Mouse (Mus musculus): ENCODE measurements around the gene Lpar4.

Lpar4 gene

GRCm38 (mm10) chrX:106920175-106920827 is at the start of gene Lpar4:
Lpar4 (plus strand) TSS chrX:106920625.
- no peak for DNase-seq

DNA sequence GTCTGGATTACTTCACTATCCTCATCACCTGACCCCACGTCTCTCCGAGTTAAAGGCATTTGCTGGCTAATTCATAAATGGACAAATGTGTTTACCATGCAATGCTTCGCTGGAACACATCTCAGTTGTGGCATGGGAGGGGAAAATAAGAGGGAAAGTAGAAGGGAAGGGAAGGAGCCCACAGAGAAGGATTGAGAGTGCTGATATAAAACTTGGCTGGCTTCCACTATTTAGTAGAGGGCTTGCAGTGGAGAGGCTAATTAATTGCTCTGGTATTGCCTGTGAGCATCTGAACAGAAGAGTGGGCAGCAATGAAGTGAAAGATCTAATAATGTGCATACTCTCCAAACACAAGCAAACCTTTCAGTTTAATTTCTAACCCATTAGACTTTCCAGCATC is 49.0 kb upstream of the Lpar4 start:
- no peak for DNase-seq

GRCm38 (mm10) chrX:106871894-106872293 is 48.5 kb upstream of the Lpar4 start:
- DNase-seq, result no peak

DNA sequence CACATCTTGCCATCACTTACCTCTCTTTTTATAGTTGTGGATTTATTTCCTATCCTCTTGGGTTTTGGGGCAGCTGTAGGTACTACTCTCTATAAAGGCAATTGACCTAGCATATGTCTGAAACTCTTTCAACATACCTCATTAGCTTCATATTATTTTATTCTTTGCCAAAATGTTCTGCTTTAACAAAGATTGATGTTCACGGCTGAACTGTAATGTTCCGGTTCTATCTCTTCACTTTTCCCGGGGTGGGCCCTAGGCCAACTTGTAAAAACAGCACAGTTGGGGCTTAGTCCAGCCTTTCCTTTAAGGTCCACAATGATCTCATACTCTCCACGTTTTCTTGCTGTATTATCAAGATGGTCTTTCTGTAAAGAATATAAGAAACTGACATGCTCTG is 48.1 kb upstream of the Lpar4 start:
- DNase-seq, result no peak

DNA sequence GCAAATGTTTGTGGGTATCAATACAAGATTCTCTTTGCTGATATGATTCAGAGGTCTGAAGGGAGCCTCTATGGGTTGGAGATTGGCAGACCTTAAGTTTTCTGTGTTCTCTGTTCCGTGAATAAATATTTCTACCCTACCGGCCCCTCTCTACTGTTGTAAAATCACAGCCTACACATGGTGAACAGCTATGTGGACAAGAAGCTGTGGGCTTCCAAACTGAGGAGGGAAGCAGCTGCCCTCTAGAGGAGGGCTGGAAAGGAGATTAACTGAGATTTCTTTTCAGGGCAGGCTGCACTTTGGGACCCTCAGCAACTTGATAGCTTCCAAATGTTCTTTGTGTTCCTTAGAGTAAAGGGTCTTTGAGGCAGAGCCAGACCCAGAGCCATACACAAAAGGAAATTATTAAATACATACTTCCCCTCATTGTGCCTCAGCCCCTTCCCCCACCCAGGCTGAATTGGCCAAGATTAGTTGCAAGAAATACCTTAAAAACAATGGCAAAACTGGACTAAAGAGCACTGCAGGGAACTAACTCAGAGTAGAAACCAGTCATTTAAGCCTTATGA is 22.6 kb upstream of the Lpar4 start:
- no peak for DNase-seq

- DNase-seq, result no peak
These were observed 599 bp downstream of the Lpar4 start for GRCm38 (mm10) chrX:106920828-106921619.

DNA sequence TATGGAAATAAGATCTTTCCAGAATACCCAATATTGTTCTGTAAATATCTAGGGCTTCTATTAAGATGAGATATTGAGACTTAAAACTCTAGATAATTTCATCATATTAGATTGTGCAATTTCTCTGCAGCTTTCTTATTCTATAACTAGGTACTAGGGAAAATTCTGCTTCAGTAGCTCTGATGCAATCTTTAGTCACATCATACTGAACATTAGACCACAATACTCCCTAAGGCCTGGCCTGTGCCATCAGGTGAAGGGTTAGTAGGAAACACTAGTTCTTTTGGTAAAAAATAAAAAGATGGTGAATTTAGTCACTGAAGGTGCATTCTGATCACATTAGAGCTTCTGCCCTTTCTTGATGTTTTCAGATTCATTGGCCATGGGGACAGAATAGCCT is 4.1 kb downstream of the Lpar4 start:
- DNase-seq, result no peak

- no peak for DNase-seq
These were observed 18.9 kb downstream of the Lpar4 start for GRCm38 (mm10) chrX:106939326-106939725.

DNA sequence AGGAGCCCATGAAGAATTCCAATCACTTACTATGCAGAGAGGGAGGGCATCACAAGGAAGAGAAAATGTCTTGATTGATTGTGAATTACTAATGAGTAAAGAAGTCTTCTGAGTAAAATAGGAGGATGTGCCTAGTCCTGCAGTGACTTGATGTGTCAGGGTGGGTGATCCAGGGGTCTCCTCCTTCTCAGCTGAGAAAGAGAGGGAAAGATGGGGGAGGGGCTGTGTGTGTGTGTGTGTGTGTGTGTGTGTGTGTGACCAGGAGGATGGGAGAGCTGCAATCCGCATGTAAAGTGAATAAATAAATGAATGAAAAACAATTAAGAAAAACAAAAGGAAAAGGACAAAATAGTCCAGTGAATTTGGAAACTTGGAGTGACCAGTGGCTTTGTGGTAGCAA is 30.1 kb downstream of the Lpar4 start:
- no peak for DNase-seq

DNA sequence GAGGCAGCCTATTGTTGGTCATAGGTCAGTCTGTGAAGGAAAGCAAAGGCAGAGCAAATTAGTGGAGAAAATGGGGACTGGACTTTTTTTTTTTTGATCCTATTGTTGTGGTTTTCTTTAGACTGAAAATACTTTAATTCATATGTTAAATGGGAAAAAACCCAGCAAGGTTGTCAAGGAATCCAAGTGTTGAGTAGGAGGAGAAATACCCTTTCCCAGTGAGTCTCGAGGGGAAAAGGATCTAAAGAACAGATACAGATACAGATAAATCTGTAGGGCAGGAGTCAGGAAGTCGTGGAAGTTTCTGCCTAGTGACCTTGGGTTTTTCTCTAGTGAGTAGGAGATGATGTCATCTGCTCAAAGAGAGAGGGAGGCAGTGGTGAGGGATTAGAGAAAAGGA is 30.6 kb downstream of the Lpar4 start:
- DNase-seq, result no peak

GRCm38 (mm10) chrX:106953840-106954239 is 33.4 kb downstream of the Lpar4 start:
- no peak for DNase-seq

- no peak for DNase-seq
These were observed 41.8 kb downstream of the Lpar4 start for GRCm38 (mm10) chrX:106962233-106962632.

DNA sequence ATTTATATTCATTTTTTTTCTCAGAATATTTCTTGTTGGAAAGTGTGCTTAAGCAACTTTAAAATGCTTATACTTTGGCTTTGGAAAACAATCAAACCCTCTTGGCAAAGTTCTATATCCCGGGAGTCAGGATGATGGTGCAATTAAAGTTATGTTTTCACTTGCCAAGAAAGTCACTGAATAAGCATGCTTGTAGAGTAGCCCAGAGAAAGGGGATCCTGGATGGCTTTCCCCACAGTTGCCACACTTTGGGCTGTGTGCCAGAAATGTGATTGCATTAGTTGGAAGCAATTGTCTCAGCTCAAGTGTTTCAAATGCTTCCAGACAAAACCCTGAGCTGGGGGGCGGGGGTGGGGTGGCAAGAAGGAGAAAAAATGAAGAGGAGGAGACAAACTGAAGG is 43.9 kb downstream of the Lpar4 start:
- no peak for DNase-seq
